Mouse (Mus musculus) liver, embryonic 13.5 days (tissue): ENCODE data around the gene Mdm4. TPM values are rescaled to one million over a fixed set of nuclear protein-coding genes. Genes with fewer than 3 reads are reported as not detected.

Experiments used
- ATAC-seq: fragments of 200-750 bp; cut with Nextera tagmentation; 2 replicates; pipeline ENCODE4 v1.8.0; 2017; ENCODE audit warnings: low read depth, mild to moderate bottlenecking, moderate number of reproducible peaks, moderate library complexity
- DNase-seq: peaks from one replicate; pipeline ENCODE4 v3.0.0; 2022
- H3K27ac ChIP-seq: fragments of 300-500 bp; sonication (generic); 2 replicates; pipeline ENCODE4 v1.5.1; 2015; ENCODE audit warnings: moderate library complexity, mild to moderate bottlenecking, inconsistent platforms
- H3K27me3 ChIP-seq: fragments of 300-500 bp; sonication (generic); 2 replicates; pipeline ENCODE4 v1.6.1; 2015; ENCODE audit warnings: mild to moderate bottlenecking, inconsistent platforms
- H3K36me3 ChIP-seq: fragments of 300-500 bp; sonication (generic); 2 replicates; pipeline ENCODE4 v1.6.1; 2015; ENCODE audit warnings: mild to moderate bottlenecking, inconsistent platforms
- H3K4me1 ChIP-seq: fragments of 300-500 bp; sonication (generic); replicated peaks from 2 replicates; pipeline ENCODE4 v1.6.1; 2015; ENCODE audit warnings: inconsistent platforms
- H3K4me2 ChIP-seq: fragments of 300-500 bp; sonication (generic); 2 replicates; pipeline ENCODE4 v1.6.1; 2015; ENCODE audit warnings: inconsistent platforms, mild to moderate bottlenecking, moderate library complexity
- H3K4me3 ChIP-seq: fragments of 300-500 bp; sonication (generic); replicated peaks from 2 replicates; pipeline ENCODE4 v1.5.1; 2015; ENCODE audit warnings: mild to moderate bottlenecking, inconsistent platforms
- H3K9ac ChIP-seq: fragments of 300-500 bp; sonication (generic); 2 replicates; pipeline ENCODE4 v1.6.1; 2015; ENCODE audit warnings: mild to moderate bottlenecking, inconsistent platforms
- H3K9me3 ChIP-seq: fragments of 300-500 bp; sonication (generic); replicated peaks from 2 replicates; pipeline ENCODE4 v1.6.1; 2016; ENCODE audit warnings: inconsistent platforms
- WGBS: fragments of 180-500 bp; shearing (Covaris S2); methylation state at CpG from one replicate; pipeline ENCODE4 v1.1.7; 2015; ENCODE audit not compliant: insufficient replicate concordance; 5-methylcytosine and 5-hydroxymethylcytosine counted together
- microRNA-seq: library from miRNA; unstranded; fragments of <30 nt; microRNA quantifications from one replicate; pipeline ENCODE4, GENCODE M21; 2016
- polyA plus RNA-seq: library from polyadenylated mRNA; unstranded; fragments of >200 nt; fragmentation: Nextera tagmentation; extraction: Ambion mirVana; gene quantifications from 2 replicates; pipeline ENCODE4 v1.2.1, GENCODE M21; 2015

The Mdm4 gene
- polyA plus RNA-seq, 1 experiment from 2014 or later = 16.8 TPM

- 64% methylated on average over 11 of the region's 11 CpGs for WGBS
- no peak overlapping the region for H3K27ac ChIP-seq
- DNase-seq = no peak
- no peak overlapping the region for H3K9ac ChIP-seq
- H3K36me3 ChIP-seq = no peaks in the 10 kb centered on the region
- H3K9me3 ChIP-seq = no peaks in the 10 kb centered on the region
- no peak overlapping the region for H3K4me2 ChIP-seq
- no peak for ATAC-seq
- H3K27me3 ChIP-seq = no peaks in the 10 kb centered on the region
- H3K4me3 ChIP-seq = no peak overlapping the region
- no peaks in the 10 kb centered on the region for H3K4me1 ChIP-seq
Measured at GRCm38 (mm10) chr1:132910414-132911041, 119.8 kb downstream of the Mdm4 start.

GRCm38 (mm10) chr1:132909951-132910350 is 120.4 kb downstream of the Mdm4 start:
- no peak for ATAC-seq
- Histone ChIP-seq H3K36me3 (no peaks in the 10 kb centered on the region), H3K27me3 (no peaks in the 10 kb centered on the region), H3K9me3 (no peaks in the 10 kb centered on the region), H3K4me3 (no peak overlapping the region), H3K4me1 (no peaks in the 10 kb centered on the region), H3K4me2 (no peak overlapping the region), H3K9ac (no peak overlapping the region), H3K27ac (no peak overlapping the region)
- DNase-seq = no peak
- 65% methylated on average over 1 of the region's 1 CpGs for WGBS

Small RNA genes within 50 kb of the gene (microRNA-seq; reads per million reads assigned to microRNA genes)
- gene Gm44300 = not detected

Other genes starting within 250 kb of the Mdm4 start
- gene Lrrn2, start 150.3 kb downstream of the Mdm4 start, polyA plus RNA-seq = 0.09 and 0.10 TPM in 2 replicates
- 0.82 and 1.2 TPM in 2 replicates for gene Pik3c2b, start 15.1 kb upstream of the Mdm4 start, polyA plus RNA-seq
- 35.8 and 49.1 TPM in 2 replicates for gene Ppp1r15b, start 100.6 kb upstream of the Mdm4 start, polyA plus RNA-seq
- 1.9 TPM in 2 replicates for gene Plekha6, start 133.6 kb upstream of the Mdm4 start, polyA plus RNA-seq